Comparison of ENCODE assay signal across 9 mouse cellular contexts in the genomic region with DNA sequence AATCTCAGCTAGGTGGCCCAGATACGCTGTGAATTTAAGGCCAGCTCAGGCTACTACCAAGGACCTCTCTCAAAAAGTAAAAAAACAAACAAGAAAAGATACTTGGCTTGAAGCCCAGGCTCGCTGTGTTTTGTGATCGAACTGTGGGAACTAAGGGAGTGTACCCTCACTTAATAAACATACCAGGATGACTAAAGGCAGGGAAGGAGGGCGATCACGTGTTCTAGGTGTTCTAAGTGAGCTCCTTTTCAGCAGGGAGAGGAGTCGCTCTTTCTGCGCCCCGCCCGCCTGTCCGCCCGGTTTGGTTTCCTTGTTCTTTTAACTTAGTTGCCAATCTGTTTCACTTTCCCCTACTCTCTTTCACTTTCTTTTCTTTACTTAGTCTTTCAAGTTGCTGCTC. TPM values are rescaled to one million over a fixed set of nuclear protein-coding genes. Genes with fewer than 3 reads are reported as not detected.
DNase-seq lines count a peak whose midpoint lies in the region; ATAC-seq and TF ChIP-seq lines count a peak whose summit lies in the region.
"Had no signal": no experiment of that assay in that cellular context is flagged by ENCODE, and none has a peak within 500 bp of the region (broad histone marks: within the 10 kb centered on the region; RNA-seq: fewer than 3 reads in every experiment).

No protein-coding gene starts in this region.

- peak overlapping the region; percentile 73 for H3K9ac ChIP-seq in CH12.LX (ENCODE audit: insufficient read depth, low read depth)
- no peak overlapping the region for H3K9ac ChIP-seq in hindbrain, embryonic 16.5 days (ENCODE audit: low read depth, low read length)
- H3K9ac ChIP-seq in hindbrain, embryonic 12.5 days, result no peak overlapping the region
- H3K9ac ChIP-seq: embryonic facial prominence, embryonic 15.5 days; neural tube, embryonic 13.5 days had no signal

- dilution Hi-C loops in CH12.LX (cut with MboI; ENCODE audit: extremely low pct_ligation_motif_present, extremely low pct_unique_long_range_greater_than_20kb, low sequenced_read_pairs), result no loop called here

- peak; percentile 71 for ATAC-seq in megakaryocyte, adult 5-6 weeks (ENCODE audit: poor library complexity, severe bottlenecking)
- ATAC-seq in hindbrain, embryonic 16.5 days, result no peak
- no peak for ATAC-seq in hindbrain, embryonic 12.5 days (ENCODE audit: low FRiP score)

- no peaks in the 10 kb centered on the region for H3K79me2 ChIP-seq in CH12.LX (replicated peaks; ENCODE audit: control insufficient read depth, extremely low read depth, insufficient read depth, poor library complexity, severe bottlenecking)

- in situ Hi-C loops in CH12.LX (cut with MboI; ENCODE audit: low pct_ligation_motif_present, low pct_unique_long_range_greater_than_20kb, low sequenced_read_pairs), result no loop called here

- peak; percentile 21; the same call in 1 of the 2 replicates for TF ChIP-seq EP300 in CH12.LX (IDR thresholded peaks at IDR 0.05; ENCODE audit: low read length)

- peak overlapping the region; percentile 94 for H3K4me2 ChIP-seq in CH12.LX (ENCODE audit: insufficient read depth, low read depth, poor library complexity, severe bottlenecking)
- H3K4me2 ChIP-seq in hindbrain, embryonic 16.5 days (ENCODE audit: low read length), result no peak overlapping the region
- no peak overlapping the region for H3K4me2 ChIP-seq in hindbrain, embryonic 12.5 days (replicated peaks)
- H3K4me2 ChIP-seq: embryonic facial prominence, embryonic 15.5 days; neural tube, embryonic 13.5 days had no signal

- no peaks in the 10 kb centered on the region for H3K9me3 ChIP-seq in CH12.LX (replicated peaks; ENCODE audit: low read length)
- no peaks in the 10 kb centered on the region for H3K9me3 ChIP-seq in hindbrain, embryonic 16.5 days (ENCODE audit: control insufficient read depth, low read length)
- no peaks in the 10 kb centered on the region for H3K9me3 ChIP-seq in hindbrain, embryonic 12.5 days (replicated peaks)
- H3K9me3 ChIP-seq: embryonic facial prominence, embryonic 15.5 days; neural tube, embryonic 13.5 days had no signal

- peak; percentile 31; the same call in 1 of the 2 replicates for TF ChIP-seq POLR2A in CH12.LX (IDR thresholded peaks at IDR 0.05; ENCODE audit: low read depth, low read length)

- H3K4me3 ChIP-seq in CH12.LX (replicated peaks in 1 of 3; ENCODE audit: low read depth in 2 of 3, low read length in 2 of 3, poor library complexity in 1 of 3), result peak overlapping the region in 2 of 3 experiments; percentile 29 to 31
- no peak overlapping the region for H3K4me3 ChIP-seq in hindbrain, embryonic 16.5 days (ENCODE audit: low read length)
- no peak overlapping the region for H3K4me3 ChIP-seq in hindbrain, embryonic 12.5 days
- H3K4me3 ChIP-seq: embryonic facial prominence, embryonic 15.5 days; neural tube, embryonic 13.5 days had no signal

- H3K27me3 ChIP-seq in CH12.LX (replicated peaks), result peaks cover 8% of the 10 kb centered on the region
- no peaks in the 10 kb centered on the region; the same call in 1 of the 2 replicates for H3K27me3 ChIP-seq in hindbrain, embryonic 16.5 days (replicated peaks; ENCODE audit: control insufficient read depth, insufficient read depth, low read length)
- no peaks in the 10 kb centered on the region for H3K27me3 ChIP-seq in hindbrain, embryonic 12.5 days
- H3K27me3 ChIP-seq: embryonic facial prominence, embryonic 15.5 days had no signal

- WGBS in hindbrain, embryonic 16.5 days, result 66% methylated on average over 11 of the region's 11 CpGs
- 69% methylated on average over 11 of the region's 11 CpGs for WGBS in hindbrain, embryonic 12.5 days

- peak; percentile 62 to 63 for DNase-seq in B cell, adult 2 months
- DNase-seq in CH12.LX (ENCODE audit: extremely low read depth), result peak; percentile 45
- DNase-seq in kidney, adult 8-10 months, result peak; percentile 23 to 50
- DNase-seq in yolk sac, embryonic 10.5 days (ENCODE audit: low spot score), result peak; percentile 28

- TF ChIP-seq RAD21 in CH12.LX (IDR thresholded peaks at IDR 0.05; ENCODE audit: low read depth, low read length), result no peak

- H3K36me3 ChIP-seq in CH12.LX (replicated peaks in 1 of 2; ENCODE audit: control insufficient read depth in 1 of 2, insufficient read depth in 1 of 2, low read length in 1 of 2), result no peaks in the 10 kb centered on the region
- H3K36me3 ChIP-seq in hindbrain, embryonic 16.5 days (ENCODE audit: control insufficient read depth, insufficient read depth, low read length), result no peaks in the 10 kb centered on the region
- no peaks in the 10 kb centered on the region for H3K36me3 ChIP-seq in hindbrain, embryonic 12.5 days
- H3K36me3 ChIP-seq: embryonic facial prominence, embryonic 15.5 days; neural tube, embryonic 13.5 days had no signal

- TF ChIP-seq CTCF in CH12.LX (conservative IDR thresholded peaks at IDR 0.05 in 1 of 2, IDR thresholded peaks at IDR 0.05 in 1 of 2; ENCODE audit: low read depth in 2 of 2, low read length in 2 of 2), result no peak

- H3K27ac ChIP-seq in CH12.LX (ENCODE audit: insufficient read depth, low read depth), result no peak overlapping the region; the same call in 1 of the 2 replicates
- H3K27ac ChIP-seq in hindbrain, embryonic 16.5 days (ENCODE audit: low read depth, low read length), result no peak overlapping the region
- no peak overlapping the region for H3K27ac ChIP-seq in hindbrain, embryonic 12.5 days
- H3K27ac ChIP-seq: embryonic facial prominence, embryonic 15.5 days; neural tube, embryonic 13.5 days had no signal

- H3K4me1 ChIP-seq in CH12.LX (ENCODE audit: control insufficient read depth in 1 of 2, insufficient read depth in 2 of 2), result peaks cover 4 to 16% of the 10 kb centered on the region in 2 experiments; a peak in 3 of 4 replicates
- H3K4me1 ChIP-seq in hindbrain, embryonic 16.5 days (ENCODE audit: control insufficient read depth, insufficient read depth, low read depth, low read length), result peaks cover 3% of the 10 kb centered on the region
- 0 out of 2 replicates have a peak, but pooled peaks cover 3% of the 10 kb centered on the region for H3K4me1 ChIP-seq in hindbrain, embryonic 12.5 days

TF ChIP-seq in CH12.LX, 34 proteins besides CTCF, POLR2A, EP300 and RAD21 (continues in another document):
- TF ChIP-seq ELF1 (IDR thresholded peaks at IDR 0.05; ENCODE audit: low read depth, low read length) (0 out of 2 replicates have a peak, but pooled peaks have one; percentile 30), USF1 (IDR thresholded peaks at IDR 0.05; ENCODE audit: low read depth, low read length) (peak; percentile 79), MXI1 (IDR thresholded peaks at IDR 0.05; ENCODE audit: low read depth, low read length) (peak; percentile 52; the same call in 1 of the 2 replicates), TCF12 (IDR thresholded peaks at IDR 0.05; ENCODE audit: low read depth, low read length) (peak; percentile 20; the same call in 1 of the 2 replicates), MAFK (IDR thresholded peaks at IDR 0.05; ENCODE audit: insufficient replicate concordance, low read length) (no peak), PAX5 (IDR thresholded peaks at IDR 0.05; ENCODE audit: low read length) (no peak), USF2 (conservative IDR thresholded peaks at IDR 0.05; ENCODE audit: low read depth, low read length) (peak; percentile 46; the same call in 1 of the 2 replicates), TBP (conservative IDR thresholded peaks at IDR 0.05; ENCODE audit: low read depth, low read length) (no peak), MEF2A (IDR thresholded peaks at IDR 0.05; ENCODE audit: borderline replicate concordance, low read depth, low read length) (0 out of 2 replicates have a peak, but pooled peaks have one; percentile 50), HCFC1 (IDR thresholded peaks at IDR 0.05; ENCODE audit: low read depth, low read length) (peak; percentile 36; the same call in 1 of the 2 replicates), RCOR1 (conservative IDR thresholded peaks at IDR 0.05; ENCODE audit: low read depth, low read length) (no peak), MAZ (IDR thresholded peaks at IDR 0.05; ENCODE audit: low read depth, low read length) (peak; percentile 78; the same call in 1 of the 2 replicates), SIN3A (IDR thresholded peaks at IDR 0.05; ENCODE audit: low read length) (peak; percentile 66), CHD1 (IDR thresholded peaks at IDR 0.05; ENCODE audit: low read depth, low read length) (no peak), NRF1 (IDR thresholded peaks at IDR 0.05; ENCODE audit: low read depth, low read length) (peak; percentile 21; the same call in 1 of the 2 replicates), MAX (IDR thresholded peaks at IDR 0.05; ENCODE audit: low read length) (peak; percentile 75), JUN (IDR thresholded peaks at IDR 0.05; ENCODE audit: insufficient read depth, low read depth, low read length) (no peak), MYC (IDR thresholded peaks at IDR 0.05; ENCODE audit: low read depth, low read length) (peak; percentile 16; the same call in 1 of the 2 replicates), UBTF (IDR thresholded peaks at IDR 0.05; ENCODE audit: low read depth, low read length) (no peak), ZKSCAN1 (IDR thresholded peaks at IDR 0.05; ENCODE audit: borderline replicate concordance, low read depth, low read length) (no peak), JUND (conservative IDR thresholded peaks at IDR 0.05; ENCODE audit: low read depth, low read length) (no peak), E2F4 (IDR thresholded peaks at IDR 0.05; ENCODE audit: insufficient replicate concordance, low read depth, low read length) (no peak), BHLHE40 (IDR thresholded peaks at IDR 0.05; ENCODE audit: low read depth, low read length) (peak; percentile 84), KAT2A (IDR thresholded peaks at IDR 0.05; ENCODE audit: insufficient replicate concordance, low read length) (no peak)

RNA-seq across cellular contexts. Expression of a gene that starts 3.0 kb away (rescaled TPM):
- total RNA-seq in CH12.LX (2012; rRNA removed) (1.4 TPM in 2 replicates), CH12.LX (2014; rRNA removed) (0.78 and 0.86 TPM in 2 replicates)
- 1.7 and 2.0 TPM in 2 replicates for polyA plus RNA-seq in CH12.LX (2012; ENCODE audit: insufficient read length, low read depth)
- total RNA-seq in megakaryocyte, adult 5-6 weeks (2015), result 5.6 and 9.0 TPM in 2 replicates
- total RNA-seq in megakaryocyte, adult 5-6 weeks (2017), result 2.7 and 4.0 TPM in 2 replicates
- 15.3 and 18.8 TPM in 2 replicates for polyA plus RNA-seq in hindbrain, embryonic 16.5 days (2015; fragmentation: Nextera tagmentation; extraction: Ambion mirVana)
- polyA plus RNA-seq in hindbrain, embryonic 12.5 days (2016; fragmentation: Nextera tagmentation; extraction: Ambion mirVana), result 11.4 and 12.9 TPM in 2 replicates

RNA-seq across cellular contexts. Expression of a gene that starts 25.9 kb away (rescaled TPM):
- total RNA-seq in CH12.LX (2012; rRNA removed) (12.5 and 13.2 TPM in 2 replicates), CH12.LX (2014; rRNA removed) (28.1 and 36.5 TPM in 2 replicates)
- 19.8 and 26.4 TPM in 2 replicates for polyA plus RNA-seq in CH12.LX (2012; ENCODE audit: insufficient read length, low read depth)
- total RNA-seq in megakaryocyte, adult 5-6 weeks (2015), result 27.4 and 28.6 TPM in 2 replicates
- 16.7 and 20.6 TPM in 2 replicates for total RNA-seq in megakaryocyte, adult 5-6 weeks (2017)
- polyA plus RNA-seq in hindbrain, embryonic 16.5 days (2015; fragmentation: Nextera tagmentation; extraction: Ambion mirVana), result 11.4 and 12.9 TPM in 2 replicates
- 28.6 and 29.4 TPM in 2 replicates for polyA plus RNA-seq in hindbrain, embryonic 12.5 days (2016; fragmentation: Nextera tagmentation; extraction: Ambion mirVana)

Comparison
In these comparisons a context has a peak if more than half of its experiments do, and no peak if none do; other contexts are left out.
1. H3K4me3 ChIP-seq: peak in CH12.LX (2 of 3); none in hindbrain, embryonic 16.5 days (single experiment) and hindbrain, embryonic 12.5 days (single experiment).
2. Peak in every context shown above with its lines, with median percentiles within 50 percentile points of each other: DNase-seq.